Mouse (Mus musculus) liver, embryonic 14.5 days (tissue): Measurements from ENCODE around the gene Abraxas2.

ENCODE experiments used
- CTCF ChIP-seq: IDR thresholded peaks from 2 replicates; pipeline ENCODE4 v1.5.1; 2016; ENCODE audit warnings: antibody characterized with exemption, low read depth, control low read depth
- EP300 ChIP-seq: IDR thresholded peaks from 2 replicates; pipeline ENCODE4 v1.6.1; 2016; ENCODE audit warnings: antibody characterized with exemption, low read depth

DNA sequence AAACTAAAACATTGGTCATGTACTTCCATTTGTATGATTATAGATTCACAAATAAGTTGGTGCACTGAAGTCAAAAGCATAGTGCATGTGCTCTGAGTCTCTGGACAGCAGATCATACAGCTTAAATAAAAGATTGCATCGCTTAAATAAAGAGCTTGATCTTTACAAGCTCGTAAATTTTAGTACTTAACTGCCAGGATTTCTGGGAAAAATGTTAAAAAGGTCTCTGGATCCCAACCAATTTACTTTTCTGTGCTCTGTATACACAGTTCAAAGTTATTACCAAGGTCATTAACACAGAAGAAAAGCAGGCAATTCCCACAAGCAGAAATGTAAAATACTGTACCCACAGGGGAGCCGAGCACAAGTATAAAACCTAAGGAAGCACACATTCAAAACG is 28.1 kb upstream of the Abraxas2 start:
- TF ChIP-seq CTCF, result no peak
- no peak for TF ChIP-seq EP300
